Mouse (Mus musculus) olfactory bulb, adult 2 months (tissue): Measurements from ENCODE around the gene Hdac9.

Source experiments
- CTCF ChIP-seq: fragments of 200-500 bp; IDR thresholded peaks from 2 replicates; pipeline ENCODE4 v1.5.1; 2012; ENCODE audit warnings: low read depth, mild to moderate bottlenecking, low read length, moderate library complexity; ENCODE audit not compliant: insufficient read depth
- POLR2A ChIP-seq: fragments of 200-500 bp; IDR thresholded peaks from 2 replicates; pipeline ENCODE4 v1.6.1; 2012; ENCODE audit warnings: mild to moderate bottlenecking, low read depth, low read length, moderate library complexity; ENCODE audit not compliant: insufficient read depth

DNA sequence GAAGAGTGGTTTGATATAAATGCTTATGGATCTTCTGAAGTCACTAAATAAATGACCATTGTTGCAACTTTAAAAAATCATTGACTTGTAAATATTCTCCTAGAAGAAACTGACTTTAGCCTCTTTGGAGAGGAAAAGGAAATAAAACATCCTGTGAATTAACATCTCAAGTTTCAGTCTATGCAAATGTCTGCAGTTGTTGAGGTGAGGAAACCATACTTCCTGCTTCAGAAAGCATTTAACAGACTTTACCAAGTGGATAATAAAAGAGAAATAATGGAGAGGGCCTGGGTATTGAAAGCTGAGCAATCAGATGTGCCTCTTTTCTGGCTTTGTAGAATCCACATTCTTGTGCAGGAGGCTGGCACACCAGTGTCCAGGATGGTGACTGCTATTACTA, 110.4 kb downstream of the Hdac9 start:
- no peak for TF ChIP-seq POLR2A
- no peak for TF ChIP-seq CTCF
